Mouse (Mus musculus) frontal cortex, postnatal 25 days (tissue): ENCODE measurements around the gene Cat.

Experiments used
- DNase-seq, 2 experiments: peaks; one replicate each; pipeline ENCODE4 v3.0.0; 2022; ENCODE audit warnings: low spot score in 2 of 2

The Cat gene

DNA sequence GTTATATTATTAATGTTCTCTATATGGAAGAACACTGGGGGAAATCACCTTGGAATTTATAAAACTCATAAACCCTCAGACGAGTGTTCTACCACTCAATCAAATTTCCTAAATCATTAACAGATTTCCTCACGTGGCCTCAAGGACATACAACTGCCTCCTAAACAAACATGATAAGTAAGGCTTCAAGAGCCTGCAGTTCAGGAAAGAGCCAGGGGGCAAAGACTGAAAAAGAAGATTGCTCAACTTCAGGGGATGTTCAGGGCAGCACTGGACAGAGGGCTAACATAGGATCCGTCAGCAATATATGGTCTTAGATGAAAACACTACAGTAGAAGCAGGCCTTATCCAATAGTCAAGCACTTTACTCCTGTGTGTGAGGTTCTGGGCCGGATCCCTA is 7.5 kb downstream of the Cat start:
- no peak for DNase-seq

DNA sequence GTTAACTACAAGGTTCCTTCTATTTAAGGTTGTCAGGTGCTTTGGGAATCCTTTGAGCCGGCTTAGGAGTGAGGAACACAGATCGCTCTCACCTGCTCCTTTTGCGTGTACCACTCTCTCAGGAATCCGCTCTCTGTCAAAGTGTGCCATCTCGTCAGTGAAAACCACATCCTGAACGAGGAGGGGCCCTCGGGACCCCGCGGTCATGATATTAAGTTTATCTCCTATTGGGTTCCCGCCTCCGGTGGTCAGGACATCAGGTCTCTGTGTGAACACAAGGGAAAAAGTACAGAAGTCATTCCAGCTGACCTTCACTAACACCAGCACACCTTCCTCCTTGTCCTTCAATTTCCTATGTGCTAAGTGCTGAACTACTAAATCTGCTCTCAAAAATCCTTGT is 8.3 kb downstream of the Cat start:
- no peak for DNase-seq

DNA sequence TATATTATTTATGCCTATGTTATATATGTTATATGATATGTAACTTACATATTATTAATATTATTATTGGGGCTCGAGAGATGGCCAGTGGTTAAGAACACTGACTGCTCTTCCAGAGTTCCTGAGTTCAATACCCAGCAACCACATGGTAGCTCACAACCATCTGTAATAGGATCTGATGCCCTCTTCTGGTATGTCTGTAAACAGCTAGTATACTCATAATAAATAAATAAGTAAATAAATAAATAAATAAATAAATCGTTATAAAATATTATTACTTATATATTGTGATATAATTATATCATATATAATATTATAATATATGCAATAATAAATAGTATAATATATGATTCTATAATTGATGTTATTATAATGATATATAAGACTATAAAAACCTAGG is 8.8 kb downstream of the Cat start:
- no peak for DNase-seq

DNA sequence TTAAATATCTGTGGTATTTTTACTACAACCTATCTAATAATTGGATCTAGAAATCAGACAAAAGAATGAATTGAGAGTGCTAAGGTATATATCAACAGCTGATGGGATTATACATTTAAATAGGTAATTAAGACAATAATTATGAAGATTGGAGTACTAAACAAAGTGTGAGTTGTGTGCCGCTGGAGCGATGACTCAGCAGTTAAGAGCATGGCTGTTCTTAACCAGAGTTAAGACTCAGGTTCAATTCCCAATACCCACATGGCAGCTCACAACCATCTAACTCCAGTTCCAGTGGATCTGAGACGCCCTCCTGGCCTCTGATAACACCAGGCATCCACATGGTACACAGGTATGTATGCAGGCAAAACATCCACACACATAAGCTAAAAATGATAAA is 11.6 kb downstream of the Cat start:
- no peak for DNase-seq

DNA sequence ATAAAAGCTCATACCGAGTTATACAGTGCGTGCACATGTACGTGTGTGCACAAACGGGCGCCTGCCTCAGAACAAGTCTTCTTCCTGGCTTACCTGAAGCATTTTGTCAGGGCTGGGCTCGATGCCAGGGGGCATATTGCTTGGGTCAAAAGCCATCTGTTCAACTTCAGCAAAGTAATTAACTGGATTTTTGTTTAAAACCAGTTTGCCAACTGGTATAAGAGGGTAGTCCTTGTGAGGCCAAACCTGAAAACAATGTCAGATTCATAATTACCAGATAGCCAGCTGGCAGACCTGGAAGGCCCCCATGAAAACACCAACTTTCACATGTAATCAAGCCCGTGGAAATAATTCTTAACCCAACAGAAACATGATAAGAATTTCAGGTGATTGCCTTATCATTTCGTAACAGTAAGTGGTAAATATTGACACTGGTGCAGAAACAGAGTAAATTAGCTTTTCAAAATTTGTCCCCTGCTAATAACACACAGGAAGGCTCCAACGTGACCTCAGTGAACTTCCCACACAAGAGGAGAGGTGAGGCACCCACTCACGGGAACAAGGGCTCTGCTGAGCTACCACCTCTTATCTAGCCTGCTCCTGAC is 17.9 kb downstream of the Cat start:
- no peak for DNase-seq

DNA sequence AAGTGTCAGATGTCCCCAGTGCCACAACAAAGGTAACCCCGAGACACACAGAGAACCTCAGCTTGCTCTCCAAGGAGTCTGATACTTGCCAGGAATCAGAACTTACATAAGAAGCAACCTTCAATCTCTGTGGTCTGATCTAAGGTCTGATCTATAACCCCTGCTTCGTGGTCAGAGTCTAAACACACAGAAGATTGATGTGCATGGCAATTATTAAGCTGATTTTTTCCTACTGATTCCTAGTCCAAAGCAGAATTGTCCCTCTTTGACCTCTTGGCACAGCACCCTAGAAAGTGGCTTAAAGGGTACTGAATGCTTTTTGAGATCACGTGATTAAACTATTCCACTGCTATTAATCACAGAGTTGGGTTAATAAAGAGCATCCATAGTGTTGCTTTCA is 18.7 kb downstream of the Cat start:
- no peak for DNase-seq

DNA sequence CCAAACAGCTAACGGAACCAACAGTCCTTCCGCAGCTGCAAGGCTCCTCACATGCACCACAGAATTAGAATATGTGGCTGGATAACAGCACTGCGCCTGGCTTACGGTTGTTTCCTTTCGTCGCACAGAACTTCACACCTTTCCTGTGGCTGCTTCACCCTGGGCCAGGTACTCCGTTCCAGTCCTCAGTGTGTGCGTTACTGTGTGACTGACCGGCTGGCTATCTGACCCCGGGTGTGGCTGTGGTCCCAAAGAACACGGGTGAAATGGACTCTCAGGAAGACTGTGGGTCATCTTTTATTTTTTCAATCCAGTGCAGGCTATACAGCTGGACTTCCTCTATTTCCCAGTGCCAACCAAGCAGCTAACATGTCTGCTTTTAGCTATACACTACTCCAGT is 19.5 kb downstream of the Cat start:
- no peak for DNase-seq

DNA sequence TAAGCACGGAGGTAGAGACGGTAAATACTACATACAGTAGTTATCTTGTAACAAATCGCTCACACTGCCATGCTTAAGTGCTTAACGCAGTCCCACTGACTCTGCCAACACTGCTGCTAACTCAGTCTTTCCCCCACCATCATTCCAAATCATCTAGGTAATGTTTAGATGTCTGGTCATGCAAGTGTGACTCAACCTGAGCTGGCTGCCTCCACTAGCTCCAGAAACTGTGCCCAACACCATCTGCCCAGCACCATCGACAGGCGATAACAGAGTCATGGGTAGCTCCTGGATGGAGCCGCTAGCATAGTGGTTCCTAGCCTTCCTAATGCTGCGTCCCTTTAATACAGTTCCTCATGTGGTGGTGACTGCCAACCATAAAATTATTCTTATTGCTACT is 20.4 kb downstream of the Cat start:
- DNase-seq = no peak

DNA sequence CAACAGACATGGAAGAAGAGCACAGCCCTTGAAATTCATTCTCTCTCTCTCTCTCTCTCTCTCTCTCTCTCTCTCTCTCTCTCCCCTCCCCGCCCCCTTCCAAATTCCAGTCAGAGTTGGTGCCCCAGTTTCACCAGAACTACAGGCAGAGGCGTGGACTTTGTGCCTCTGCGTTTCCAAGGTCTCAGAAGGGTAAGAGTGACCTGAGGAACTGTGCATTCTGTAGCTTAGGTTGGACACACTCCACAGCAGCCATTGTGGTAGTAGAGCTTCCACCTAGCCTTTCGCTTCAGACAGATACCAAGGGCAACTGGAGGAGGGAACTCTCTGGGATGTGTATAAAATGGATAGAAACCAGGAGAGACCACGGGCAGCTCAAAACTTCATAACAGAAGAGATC is 22.2 kb downstream of the Cat start:
- DNase-seq = no peak

DNA sequence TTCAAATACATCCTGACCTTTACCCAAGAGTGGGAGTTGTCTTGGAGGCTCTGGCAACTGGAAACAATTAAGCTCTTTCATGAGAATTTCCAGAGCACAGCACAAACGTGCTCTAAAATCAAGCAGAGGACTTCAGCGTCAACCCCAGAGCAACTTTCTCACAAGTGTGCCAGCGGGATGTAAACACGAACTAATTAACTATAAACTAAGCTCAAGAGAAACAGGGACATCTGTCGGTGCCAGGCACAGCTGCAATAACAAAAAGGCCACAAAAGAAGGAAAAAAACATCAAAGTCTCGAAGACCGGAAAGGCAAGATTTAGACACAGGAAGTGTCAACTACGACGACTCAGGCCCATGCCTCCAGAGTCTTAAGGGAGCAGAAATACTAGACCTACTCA is 23.2 kb downstream of the Cat start:
- no peak for DNase-seq

DNA sequence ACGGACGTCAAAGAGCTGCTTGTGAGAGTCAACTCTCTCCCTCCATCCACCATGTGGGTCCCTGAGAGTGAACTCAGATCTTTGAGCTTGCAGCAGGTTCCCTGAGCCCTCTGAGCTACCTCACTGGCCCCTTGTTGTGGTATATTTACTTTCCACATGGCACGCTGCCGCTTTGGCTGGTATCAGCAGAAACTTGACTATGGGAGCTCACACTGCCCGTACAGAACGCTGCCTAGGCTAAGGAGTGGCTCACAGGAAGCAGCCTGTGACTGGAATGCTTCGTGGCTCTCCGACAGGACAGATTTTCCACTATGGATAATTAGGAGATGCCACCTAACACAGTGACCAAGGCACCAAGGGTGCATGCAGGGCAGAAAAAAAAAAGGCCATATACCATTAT is 23.8 kb downstream of the Cat start:
- no peak for DNase-seq

DNA sequence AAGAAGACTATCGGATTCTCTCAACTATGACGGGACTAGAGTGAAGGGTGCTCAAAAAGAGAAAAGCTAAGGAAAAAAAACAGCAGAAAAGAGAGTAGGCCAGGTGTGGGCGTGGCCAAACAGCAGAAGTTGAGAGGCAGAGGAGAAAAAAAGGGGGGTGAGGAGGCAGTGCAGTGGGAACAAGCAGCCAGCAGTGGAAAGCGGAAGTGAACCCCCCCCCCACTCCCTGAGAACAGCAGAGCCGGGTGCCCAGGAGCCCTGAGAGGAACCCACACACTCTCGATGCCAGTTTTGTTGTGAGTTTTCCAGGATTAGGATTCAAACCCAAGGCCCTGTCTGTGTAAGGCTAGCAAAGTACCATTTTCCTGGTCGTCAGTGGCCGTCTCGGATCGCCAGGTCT is 25.9 kb downstream of the Cat start:
- no peak for DNase-seq

DNA sequence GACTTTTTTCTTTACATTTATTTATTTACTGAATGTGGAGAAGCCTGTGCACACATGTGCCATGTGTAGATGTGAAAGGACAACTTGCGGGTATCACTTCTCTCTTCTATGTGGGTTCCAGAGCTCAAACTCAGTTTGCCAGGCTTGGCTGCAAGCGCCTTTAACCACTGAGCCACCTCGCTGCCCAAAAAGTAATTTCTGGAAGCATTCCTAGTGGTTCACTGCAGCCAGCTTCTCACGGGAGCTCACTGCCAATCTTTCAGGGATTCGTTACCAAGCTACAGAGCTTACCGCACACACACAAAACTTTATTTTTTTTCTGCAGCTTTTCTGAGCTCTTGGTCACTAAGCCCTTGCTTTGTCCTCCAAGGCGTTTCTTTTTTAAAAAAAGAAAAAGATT is 27.3 kb downstream of the Cat start:
- no peak for DNase-seq

DNA sequence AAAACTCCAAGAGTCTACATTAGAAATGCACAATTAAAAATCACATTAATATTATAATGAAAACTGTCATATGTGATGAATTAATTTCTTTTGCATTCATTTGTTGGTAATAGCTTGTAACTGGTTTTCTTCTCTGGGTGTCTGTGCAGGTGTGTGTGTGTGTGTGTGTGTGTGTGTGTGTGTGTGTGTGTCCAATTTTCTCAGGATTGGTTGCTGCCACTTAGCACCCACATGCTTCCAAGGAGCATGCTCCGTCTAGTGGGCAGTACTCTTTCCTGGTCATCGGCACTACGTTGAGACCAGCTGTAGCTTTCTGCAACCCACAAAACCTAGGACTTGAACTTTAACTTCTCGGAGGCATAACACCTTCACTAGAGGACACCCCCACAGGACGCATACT is 27.9 kb downstream of the Cat start:
- DNase-seq = no peak

DNA sequence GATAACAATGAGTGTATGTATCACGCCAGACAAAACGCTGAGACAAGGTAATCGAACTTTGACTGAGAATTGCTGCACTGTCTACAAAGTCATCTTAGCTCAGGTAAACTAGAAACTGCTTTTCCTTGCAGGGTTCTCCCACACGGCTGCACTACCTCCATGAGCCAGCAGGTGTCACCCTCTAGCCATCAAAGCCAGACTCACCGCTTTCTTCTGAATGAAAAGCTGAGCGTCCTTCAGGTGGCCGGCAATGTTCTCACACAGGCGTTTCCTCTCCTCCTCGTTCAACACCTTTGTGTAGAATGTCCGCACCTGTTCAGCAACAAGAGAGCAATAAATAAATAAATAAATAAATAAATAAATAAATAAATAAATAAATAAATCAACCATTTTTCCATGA is 28.3 kb downstream of the Cat start:
- peak; percentile 90 to 92 for DNase-seq

DNA sequence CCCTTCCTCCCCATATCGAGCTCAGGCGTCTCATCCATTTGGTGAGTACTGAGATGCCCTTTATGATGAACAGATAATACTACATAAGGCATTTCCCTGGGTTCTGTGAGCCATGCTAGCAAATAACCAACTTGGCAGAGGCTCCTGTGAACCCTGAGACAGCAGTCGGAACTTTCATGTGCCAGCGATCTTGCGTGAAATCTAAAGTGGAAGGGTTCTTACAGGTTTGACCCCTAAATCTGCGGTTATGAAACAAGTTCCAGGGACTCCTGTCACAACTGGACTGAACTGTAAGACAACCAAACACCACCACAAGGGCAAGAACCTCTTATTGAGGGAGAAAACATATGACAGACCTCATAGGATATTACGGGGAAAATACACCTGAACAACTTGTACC is 29.2 kb downstream of the Cat start:
- no peak for DNase-seq

DNA sequence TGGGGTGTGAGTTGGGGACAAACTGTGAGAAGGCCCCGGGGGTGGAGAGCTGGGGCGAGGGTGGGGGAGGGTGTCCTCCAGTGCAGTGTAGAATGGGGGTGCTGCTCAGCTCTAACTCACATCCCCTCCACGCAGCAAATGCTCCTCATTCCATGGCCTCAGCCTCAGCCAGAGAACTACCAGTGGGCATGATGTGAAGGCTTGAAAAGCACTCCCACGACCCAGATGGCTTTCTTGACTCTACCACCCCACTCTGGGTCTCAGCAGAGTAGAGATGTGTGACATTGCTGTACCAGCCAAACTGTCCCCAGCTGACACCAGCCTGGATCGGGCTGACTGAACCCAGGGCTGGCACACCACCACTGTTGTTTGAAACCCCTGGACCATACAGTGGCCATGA is 32.4 kb downstream of the Cat start:
- no peak for DNase-seq

DNA sequence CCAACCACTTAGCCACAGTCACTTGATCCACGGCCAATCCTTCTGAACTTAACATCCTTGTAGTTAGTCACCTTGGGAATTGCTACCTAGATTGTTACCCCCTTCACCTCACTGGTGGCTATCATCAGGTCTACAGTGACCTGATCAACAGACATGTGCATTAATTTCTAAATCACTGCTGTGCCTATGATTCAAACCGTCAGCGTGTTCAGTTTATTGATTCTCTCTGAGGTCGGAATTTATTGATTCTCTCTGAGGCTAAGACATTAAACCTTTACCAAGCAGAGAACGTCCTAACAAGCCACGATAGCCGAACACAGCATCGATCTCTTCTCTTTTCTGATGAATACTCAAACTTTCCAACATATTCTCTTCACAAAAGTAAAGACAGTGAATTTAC is 34.7 kb downstream of the Cat start:
- no peak for DNase-seq

DNA sequence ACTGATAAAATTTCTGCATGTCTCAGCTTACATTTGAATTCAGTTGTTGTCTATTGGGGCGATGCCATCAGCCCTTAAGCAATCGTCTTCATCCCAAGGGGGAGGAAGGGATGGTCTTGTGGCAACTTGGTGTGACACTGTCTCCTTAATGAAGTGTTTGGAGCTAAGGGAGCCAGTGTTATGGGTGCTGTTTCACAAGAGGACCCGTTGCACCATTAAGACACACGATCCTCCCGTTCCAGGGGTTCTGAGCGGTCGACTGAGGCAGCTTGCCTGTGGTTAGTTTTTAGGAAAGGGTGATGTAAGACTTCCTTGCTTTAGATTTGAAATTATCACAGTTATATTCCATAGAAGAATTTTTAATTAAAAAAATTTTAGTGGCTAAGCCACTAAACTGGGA is 35.1 kb downstream of the Cat start:
- DNase-seq = no peak

DNA sequence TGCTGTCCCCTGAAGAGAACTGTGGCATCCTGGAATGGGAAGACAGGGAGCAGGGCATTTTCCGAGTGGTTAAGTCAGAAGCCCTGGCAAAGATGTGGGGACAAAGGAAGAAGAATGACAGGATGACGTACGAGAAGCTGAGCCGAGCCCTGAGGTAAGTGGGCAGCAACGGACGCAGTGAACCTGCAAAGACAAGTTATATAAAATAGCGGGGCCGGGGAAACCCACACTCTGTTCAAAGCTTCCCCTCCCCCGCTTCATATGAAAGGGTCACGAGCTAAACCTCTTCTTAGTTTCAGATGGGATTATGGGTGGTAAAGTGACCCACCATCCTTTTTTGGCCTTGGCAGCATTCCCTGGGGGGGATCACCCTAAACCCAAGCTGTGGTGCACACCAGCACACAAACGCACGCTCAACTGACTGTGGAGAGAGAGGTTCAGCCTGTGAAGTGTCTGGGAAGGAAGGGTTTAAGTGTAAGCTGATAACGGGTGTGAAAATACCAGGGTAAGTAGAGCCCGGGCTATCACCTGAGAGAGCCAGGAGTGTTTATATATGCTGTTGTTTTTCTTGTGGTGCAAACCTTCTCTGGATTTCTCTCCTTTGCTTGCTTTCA is 35.9 kb downstream of the Cat start:
- DNase-seq = no peak

DNA sequence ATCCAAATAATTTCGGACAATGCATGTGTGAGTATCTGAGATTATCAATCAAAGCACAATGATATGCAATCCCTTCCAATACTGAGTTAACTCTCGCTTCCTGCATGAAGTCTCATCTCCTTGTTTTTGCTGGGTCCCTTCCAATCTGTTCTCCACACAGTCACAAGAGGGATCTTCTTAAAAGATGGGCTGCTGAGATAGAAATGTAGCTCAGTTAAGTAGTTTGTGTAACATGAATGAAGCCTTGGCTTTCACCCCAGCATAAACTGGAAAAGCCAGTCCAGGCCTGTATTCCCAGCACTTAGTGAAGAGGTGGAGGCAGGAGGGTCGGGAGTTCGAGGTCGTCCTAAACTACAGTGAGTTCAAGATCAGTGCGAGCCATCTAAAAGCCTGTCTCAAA is 38.6 kb downstream of the Cat start:
- no peak for DNase-seq

DNA sequence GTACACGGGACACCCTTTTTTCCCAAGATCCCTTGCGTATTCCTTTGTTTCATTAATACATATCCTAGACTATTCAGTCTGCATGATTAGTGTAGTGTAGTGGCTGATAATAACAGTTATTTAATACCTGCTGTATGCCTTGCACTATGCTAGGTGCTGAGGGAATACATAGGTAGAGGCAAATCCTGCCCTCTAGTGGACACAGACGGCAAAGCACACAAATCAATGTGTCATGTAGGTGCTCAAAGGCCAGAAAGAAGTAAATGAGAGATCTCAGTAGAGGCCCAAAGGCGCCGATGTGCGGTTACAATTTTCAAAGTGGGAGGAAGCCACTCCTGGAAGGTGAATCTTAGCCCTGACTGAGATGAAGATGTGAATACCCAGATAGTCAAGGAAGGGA is 39.2 kb downstream of the Cat start:
- peak in 1 of 2 experiments; percentile 48 for DNase-seq

DNA sequence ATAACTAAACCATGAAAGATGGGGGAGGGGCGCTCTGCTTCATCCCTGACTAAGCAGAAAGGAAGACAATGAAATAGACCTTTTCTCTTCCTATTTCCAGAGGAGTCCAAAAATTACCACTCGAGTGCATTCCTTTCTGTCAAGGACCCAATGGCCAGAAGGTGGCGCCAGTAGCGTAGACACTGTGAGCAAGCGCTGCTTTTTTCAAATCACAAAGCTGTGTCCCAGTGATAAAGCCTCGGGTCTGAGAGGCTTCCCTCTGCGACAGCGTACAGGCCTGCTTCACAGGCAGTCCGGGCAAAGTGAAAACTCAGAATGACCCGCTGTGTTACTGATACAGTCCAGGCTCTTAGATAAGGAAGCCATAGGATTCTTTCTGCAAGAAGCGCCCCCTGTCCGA is 45.2 kb downstream of the Cat start:
- DNase-seq = peak; percentile 70

DNA sequence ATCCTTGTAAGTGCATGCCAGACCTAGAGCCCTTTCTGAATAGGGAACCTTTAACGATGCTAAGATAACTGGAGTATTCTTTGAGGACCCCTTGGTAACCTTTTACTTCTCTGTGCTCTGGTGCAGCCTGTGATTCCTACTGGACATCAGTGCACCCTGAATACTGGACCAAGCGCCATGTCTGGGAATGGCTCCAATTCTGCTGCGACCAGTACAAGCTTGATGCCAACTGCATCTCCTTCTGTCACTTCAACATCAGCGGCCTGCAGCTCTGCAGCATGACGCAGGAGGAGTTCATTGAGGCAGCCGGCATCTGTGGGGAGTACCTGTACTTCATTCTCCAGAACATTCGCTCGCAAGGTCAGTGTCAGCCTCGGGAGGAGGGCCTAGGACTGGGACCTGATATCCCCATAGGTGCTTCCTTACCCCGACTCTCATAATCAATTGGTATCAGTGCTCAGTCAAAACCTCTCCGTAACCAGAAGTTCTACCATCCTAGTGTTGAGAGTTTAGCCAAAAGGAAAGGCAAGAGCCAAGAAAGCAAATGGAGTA is 45.8 kb downstream of the Cat start:
- DNase-seq = no peak
